Mouse (Mus musculus) ES-Bruce4 (cell line): ENCODE measurements around the gene Wdr91.

ENCODE experiments used
- EP300 ChIP-seq: IDR thresholded peaks from 2 replicates; pipeline ENCODE4 v1.6.1; 2011; ENCODE audit warnings: low read depth, low read length; ENCODE audit not compliant: insufficient read depth
- POLR2A ChIP-seq: IDR thresholded peaks from one replicate; pipeline ENCODE4 v1.8.1; 2011; ENCODE audit warnings: low read length; ENCODE audit not compliant: insufficient read depth

DNA sequence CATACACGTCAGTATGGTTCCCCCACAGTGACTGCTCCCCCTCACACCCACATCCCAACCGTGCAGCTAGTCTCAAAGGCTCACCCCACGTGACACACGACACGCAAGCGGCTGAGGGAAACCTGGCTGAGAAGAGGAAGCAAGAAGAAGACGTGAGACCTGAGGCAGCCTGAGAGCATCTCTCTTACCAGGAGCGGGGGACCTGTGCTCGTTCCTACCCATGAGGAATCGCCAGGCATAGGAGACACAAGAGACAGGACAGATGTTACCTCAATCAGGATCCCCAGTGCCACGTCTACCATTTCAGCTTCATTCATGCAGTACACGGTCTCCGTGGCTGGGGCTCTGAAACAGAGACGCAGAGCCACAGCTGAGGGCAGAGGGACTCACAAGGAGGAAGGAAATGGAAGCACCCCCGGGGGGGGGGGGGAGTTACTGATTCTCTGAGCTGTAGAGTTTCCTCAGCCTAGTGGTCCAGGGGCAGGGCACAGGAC, 35.4 kb downstream of the Wdr91 start:
- TF ChIP-seq POLR2A (no peak), EP300 (no peak)
